Comparison of ENCODE assay signal across 7 mouse cellular contexts in genomic region chr11:94630199-94631011, GRCm38 (mm10). TPM values are rescaled to one million over a fixed set of nuclear protein-coding genes. Genes with fewer than 3 reads are reported as not detected.
DNase-seq lines count a peak whose midpoint lies in the region; ATAC-seq and TF ChIP-seq lines count a peak whose summit lies in the region.

No protein-coding gene starts in this region.

- no peaks in the 10 kb centered on the region for H3K9me3 ChIP-seq in heart, postnatal 0 days (replicated peaks; ENCODE audit: control insufficient read depth, low read length)

- peak overlapping the region; percentile 86 for H3K4me3 ChIP-seq in heart, postnatal 0 days (ENCODE audit: low read depth, low read length)

- H3K27ac ChIP-seq in heart, postnatal 0 days (ENCODE audit: low read depth) = peak overlapping the region; percentile 66

- no peak for TF ChIP-seq CTCF in heart, postnatal 0 days (IDR thresholded peaks at IDR 0.05; ENCODE audit: low read depth)

- H3K9ac ChIP-seq in heart, postnatal 0 days (replicated peaks; ENCODE audit: low read depth, low read length) = peak overlapping the region; percentile 80

- H3K36me3 ChIP-seq in heart, postnatal 0 days (replicated peaks; ENCODE audit: control insufficient read depth, insufficient read depth, low read length) = peaks cover 35% of the 10 kb centered on the region

- no peaks in the 10 kb centered on the region for H3K27me3 ChIP-seq in heart, postnatal 0 days (ENCODE audit: control insufficient read depth, insufficient read depth, low read length)

- peak; percentile 62 for DNase-seq in MN1 (ENCODE audit: low spot score)
- DNase-seq in adrenal gland, postnatal 36 days = peak; percentile 65 to 68
- peak; percentile 56 for DNase-seq in fat pad, adult 2 months (ENCODE audit: extremely low read depth, low read depth, low spot score)
- peak; percentile 9 for DNase-seq in heart, postnatal 0 days (ENCODE audit: low spot score)
- DNase-seq in left cerebral cortex, postnatal 36 days (ENCODE audit: low spot score in 2 of 2) = peak; percentile 17 to 18
- peak; percentile 5 to 6 for DNase-seq in spleen, postnatal 36 days (ENCODE audit: low spot score in 2 of 2)

- TF ChIP-seq EP300 in heart, postnatal 0 days (IDR thresholded peaks at IDR 0.05; ENCODE audit: low read depth) = no peak

- H3K4me2 ChIP-seq in heart, postnatal 0 days (ENCODE audit: low read depth, low read length) = peak overlapping the region; percentile 95

- intact Hi-C loops in left cerebral cortex, postnatal 36 days (cut with DNase I) = no loop called here

- H3K4me1 ChIP-seq in heart, postnatal 0 days (ENCODE audit: control insufficient read depth, insufficient read depth) = peaks cover 6% of the 10 kb centered on the region

- WGBS in heart, postnatal 0 days = 6% methylated on average over 25 of the region's 26 CpGs

- ATAC-seq in heart, postnatal 0 days (ENCODE audit: insufficient read depth, low read depth) = peak; percentile 1; the same call in 1 of the 2 replicates
- peak; percentile 51 for ATAC-seq in megakaryocyte progenitor cell, adult 5-6 weeks (replicated peaks; ENCODE audit: poor library complexity)

RNA-seq across cellular contexts. Expression of gene Lrrc59, which starts 0.8 kb away (rescaled TPM):
- total RNA-seq in adrenal gland, postnatal 36 days (2021) = 100 to 1,000 TPM; 117 to 141 TPM
- total RNA-seq in heart, postnatal 0 days (2014; rRNA removed; ENCODE audit: low replicate concordance) = 71.9 and 73.3 TPM in 2 replicates
- 62.2 and 67.0 TPM in 2 replicates for polyA plus RNA-seq in heart, postnatal 0 days (2015; fragmentation: Nextera tagmentation; extraction: Ambion mirVana)
- total RNA-seq in left cerebral cortex, postnatal 36 days (2021) = 10 to 100 TPM; 86.6 to 90.4 TPM
- 115 and 116 TPM in 2 replicates for total RNA-seq in megakaryocyte progenitor cell, adult 5-6 weeks (2015)
- total RNA-seq in megakaryocyte progenitor cell, adult 5-6 weeks (2017) = 195 and 224 TPM in 2 replicates

RNA-seq across cellular contexts. Expression of gene Mrpl27, which starts 23.2 kb away (rescaled TPM):
- 10 to 100 TPM; 65.6 to 90.4 TPM for total RNA-seq in adrenal gland, postnatal 36 days (2021)
- total RNA-seq in heart, postnatal 0 days (2014; rRNA removed; ENCODE audit: low replicate concordance) = 45.2 and 63.8 TPM in 2 replicates
- polyA plus RNA-seq in heart, postnatal 0 days (2015; fragmentation: Nextera tagmentation; extraction: Ambion mirVana) = 167 and 170 TPM in 2 replicates
- 10 to 100 TPM; 66.0 to 68.6 TPM for total RNA-seq in left cerebral cortex, postnatal 36 days (2021)
- 53.4 and 53.5 TPM in 2 replicates for total RNA-seq in megakaryocyte progenitor cell, adult 5-6 weeks (2015)
- total RNA-seq in megakaryocyte progenitor cell, adult 5-6 weeks (2017) = 46.4 and 46.8 TPM in 2 replicates

RNA-seq across cellular contexts. Expression of gene Eme1, which starts 23.4 kb away (rescaled TPM):
- under 1 TPM; 0.72 to 0.99 TPM for total RNA-seq in adrenal gland, postnatal 36 days (2021)
- 5.9 and 7.6 TPM in 2 replicates for total RNA-seq in heart, postnatal 0 days (2014; rRNA removed; ENCODE audit: low replicate concordance)
- 2.4 and 3.4 TPM in 2 replicates for polyA plus RNA-seq in heart, postnatal 0 days (2015; fragmentation: Nextera tagmentation; extraction: Ambion mirVana)
- total RNA-seq in left cerebral cortex, postnatal 36 days (2021) = not detected
- 9.4 and 9.9 TPM in 2 replicates for total RNA-seq in megakaryocyte progenitor cell, adult 5-6 weeks (2015)
- 28.8 and 37.1 TPM in 2 replicates for total RNA-seq in megakaryocyte progenitor cell, adult 5-6 weeks (2017)

RNA-seq across cellular contexts. Expression of gene Acsf2, which starts 28.7 kb away (rescaled TPM):
- 100 to 1,000 TPM; 130 to 146 TPM for total RNA-seq in adrenal gland, postnatal 36 days (2021)
- 6.6 and 8.9 TPM in 2 replicates for total RNA-seq in heart, postnatal 0 days (2014; rRNA removed; ENCODE audit: low replicate concordance)
- 2.6 and 2.7 TPM in 2 replicates for polyA plus RNA-seq in heart, postnatal 0 days (2015; fragmentation: Nextera tagmentation; extraction: Ambion mirVana)
- 10 to 100 TPM; 14.8 to 16.7 TPM for total RNA-seq in left cerebral cortex, postnatal 36 days (2021)
- total RNA-seq in megakaryocyte progenitor cell, adult 5-6 weeks (2015) = 18.1 and 18.6 TPM in 2 replicates
- 2.5 and 2.7 TPM in 2 replicates for total RNA-seq in megakaryocyte progenitor cell, adult 5-6 weeks (2017)

RNA-seq across cellular contexts. Expression of gene Xylt2, which starts 46.9 kb away (rescaled TPM):
- total RNA-seq in adrenal gland, postnatal 36 days (2021) = 10 to 100 TPM; 10.6 to 14.2 TPM
- 23.3 and 25.4 TPM in 2 replicates for total RNA-seq in heart, postnatal 0 days (2014; rRNA removed; ENCODE audit: low replicate concordance)
- 7.0 and 7.5 TPM in 2 replicates for polyA plus RNA-seq in heart, postnatal 0 days (2015; fragmentation: Nextera tagmentation; extraction: Ambion mirVana)
- total RNA-seq in left cerebral cortex, postnatal 36 days (2021) = 10 to 100 TPM; 24.5 to 26.0 TPM
- total RNA-seq in megakaryocyte progenitor cell, adult 5-6 weeks (2015) = 1.8 and 2.2 TPM in 2 replicates
- 4.9 and 5.2 TPM in 2 replicates for total RNA-seq in megakaryocyte progenitor cell, adult 5-6 weeks (2017)

Comparison
In these comparisons a context has a peak if more than half of its experiments do, and no peak if none do; other contexts are left out.
1. Peak in every context shown above with its lines: DNase-seq, ATAC-seq, H3K4me3 ChIP-seq and H3K27ac ChIP-seq.
2. DNase-seq: peak in every context shown above with its lines; median percentile 66 in adrenal gland, postnatal 36 days; 62 in MN1; 56 in fat pad, adult 2 months; 18 in left cerebral cortex, postnatal 36 days; 9 in heart, postnatal 0 days; 6 in spleen, postnatal 36 days.